Mouse (Mus musculus) lung, postnatal 14 days (tissue): ENCODE data around the gene Zfp687.

Experiments used
- DNase-seq: peaks from one replicate; pipeline ENCODE4 v3.0.0; 2021

Zfp687 gene

DNA sequence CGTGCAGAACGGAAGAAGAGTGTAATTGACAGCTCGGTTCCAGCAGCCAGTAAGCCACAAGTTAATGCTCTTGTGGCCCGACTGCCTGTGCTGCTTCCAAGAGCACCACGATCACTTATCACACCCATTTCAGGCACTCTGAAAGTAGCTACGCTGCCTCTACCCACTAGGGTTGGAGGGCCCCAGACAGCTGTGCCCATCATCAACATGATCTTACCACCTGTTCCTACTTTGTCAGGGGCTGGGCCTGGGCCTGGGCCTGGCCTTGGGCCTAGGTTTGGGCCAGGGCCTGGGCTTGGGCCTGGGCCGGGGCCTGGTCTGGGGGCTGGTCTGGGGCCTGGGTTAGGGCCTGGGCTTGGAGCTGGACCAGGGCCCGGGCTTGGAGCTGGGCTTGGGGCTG lies 57.0 kb downstream of the Zfp687 start:
- DNase-seq: no peak
